Mouse (Mus musculus): Measurements from ENCODE around the gene Hebp1.

Gene Hebp1

DNA sequence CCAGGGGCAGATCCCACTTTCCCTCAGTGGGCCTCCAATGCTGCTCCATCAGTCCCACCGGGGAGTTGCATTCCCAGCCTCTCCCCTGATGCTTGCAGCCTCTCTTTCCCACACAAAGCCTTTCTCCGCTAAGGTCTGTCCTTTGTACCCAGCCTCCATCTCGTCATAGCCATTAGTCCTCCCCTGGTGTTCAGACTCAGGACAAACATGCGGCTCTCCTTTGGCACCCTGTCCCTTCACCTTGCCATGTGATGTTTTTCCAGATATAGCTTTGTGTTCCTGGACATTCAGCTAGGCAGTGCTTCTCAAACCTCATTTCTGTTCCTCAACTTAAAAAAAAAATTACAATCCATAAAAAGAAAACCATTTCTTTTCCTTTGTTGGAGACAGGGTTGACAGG is 39.3 kb downstream of the Hebp1 start:
- DNase-seq: no peak

DNA sequence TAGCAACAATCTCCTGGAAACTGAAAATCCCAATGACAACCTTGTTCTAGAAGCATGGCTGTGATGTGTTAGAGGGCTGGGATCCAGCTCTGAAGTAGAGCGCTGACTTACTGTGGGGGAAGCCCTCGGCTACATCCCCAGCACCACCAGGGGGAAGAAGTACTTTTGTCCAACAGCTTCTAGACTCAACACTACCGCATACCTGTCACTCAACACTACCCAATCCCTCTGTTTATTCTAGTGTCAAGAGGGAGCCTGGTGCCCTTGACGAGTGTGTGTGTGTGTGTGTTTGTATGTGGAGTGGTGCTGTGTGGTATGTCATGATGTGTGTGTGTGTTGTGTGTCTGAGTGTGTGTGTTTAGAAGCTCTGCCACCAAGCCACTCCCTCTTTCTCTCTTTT is 40.3 kb downstream of the Hebp1 start:
- no peak for DNase-seq

DNA sequence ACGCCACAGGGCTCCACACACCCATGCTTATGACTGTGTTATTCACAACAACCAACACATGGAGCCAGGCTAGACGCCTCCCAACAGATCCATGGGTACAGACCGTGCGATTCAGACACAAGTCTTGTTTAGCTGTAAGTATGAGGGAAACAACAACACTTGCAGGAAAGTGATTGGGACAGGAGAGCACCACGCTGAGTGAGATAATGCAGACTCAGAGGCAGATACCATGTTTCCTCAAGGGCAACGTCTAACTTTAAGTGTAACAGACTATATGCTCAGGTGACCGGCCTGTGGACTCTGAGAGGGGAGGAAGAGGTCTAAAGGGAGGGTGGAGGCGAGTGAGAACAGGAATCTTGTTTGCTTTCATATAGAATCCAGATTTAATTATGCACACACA is 41.2 kb downstream of the Hebp1 start:
- no peak for DNase-seq

DNA sequence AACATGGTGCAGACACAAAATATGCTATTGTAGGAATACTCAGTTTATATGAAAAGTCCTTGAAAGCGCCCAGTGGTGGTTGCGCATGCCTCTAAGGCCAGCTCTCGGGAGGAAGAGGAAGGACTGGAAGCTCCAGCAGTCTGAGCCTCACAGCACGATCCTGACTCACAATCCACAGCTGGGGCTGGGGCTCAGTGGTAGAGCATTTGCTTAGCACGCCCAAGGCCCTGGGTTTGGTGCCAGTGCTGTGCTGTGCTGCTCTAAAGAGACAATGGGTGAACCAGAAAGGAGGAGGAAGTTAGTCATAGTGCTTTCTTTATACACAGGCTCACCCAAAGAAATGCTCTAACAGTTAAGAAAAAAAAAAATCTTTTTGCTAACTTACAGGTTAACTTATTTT is 44.1 kb downstream of the Hebp1 start:
- DNase-seq: no peak

DNA sequence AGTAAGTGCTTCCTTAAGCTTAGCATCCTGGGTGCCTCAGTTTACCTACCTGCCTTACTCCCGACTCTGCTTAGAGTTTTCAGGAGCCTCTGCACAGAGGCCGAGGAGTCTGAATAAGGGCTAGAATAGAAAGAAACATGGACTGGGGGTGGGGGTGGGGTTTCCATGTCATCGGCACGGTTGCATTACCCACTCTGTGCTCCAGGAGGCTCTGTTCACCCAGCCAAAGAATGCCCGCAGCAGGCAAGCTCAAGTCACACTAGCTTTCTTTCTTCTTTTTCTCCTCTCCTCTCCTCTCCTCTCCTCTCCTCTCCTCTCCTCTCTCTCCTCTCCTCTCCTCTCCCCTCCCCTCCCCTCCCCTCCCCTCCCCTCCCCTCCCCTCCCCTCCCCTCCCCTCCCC is 47.5 kb downstream of the Hebp1 start:
- no peak for DNase-seq

DNA sequence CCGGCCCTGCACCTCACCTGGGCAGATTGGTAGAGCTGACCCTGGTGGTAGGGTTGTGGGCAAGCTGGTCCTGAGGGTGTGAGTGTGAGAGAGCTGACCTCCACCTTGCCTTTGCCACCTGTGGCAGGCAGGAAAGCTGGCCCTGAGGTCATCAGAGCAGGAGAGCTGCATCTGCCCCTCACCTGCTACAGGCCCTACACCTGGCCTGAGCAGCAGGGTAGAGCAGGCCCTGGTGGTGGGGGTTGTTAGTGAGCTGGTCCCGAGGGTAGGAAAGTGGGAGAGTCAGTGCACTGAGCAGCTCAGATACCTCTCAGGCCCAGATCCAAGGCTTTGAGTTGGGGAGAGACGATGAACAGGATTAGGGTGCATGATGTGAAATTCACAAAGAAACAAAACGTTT is 48.1 kb downstream of the Hebp1 start:
- no peak for DNase-seq

DNA sequence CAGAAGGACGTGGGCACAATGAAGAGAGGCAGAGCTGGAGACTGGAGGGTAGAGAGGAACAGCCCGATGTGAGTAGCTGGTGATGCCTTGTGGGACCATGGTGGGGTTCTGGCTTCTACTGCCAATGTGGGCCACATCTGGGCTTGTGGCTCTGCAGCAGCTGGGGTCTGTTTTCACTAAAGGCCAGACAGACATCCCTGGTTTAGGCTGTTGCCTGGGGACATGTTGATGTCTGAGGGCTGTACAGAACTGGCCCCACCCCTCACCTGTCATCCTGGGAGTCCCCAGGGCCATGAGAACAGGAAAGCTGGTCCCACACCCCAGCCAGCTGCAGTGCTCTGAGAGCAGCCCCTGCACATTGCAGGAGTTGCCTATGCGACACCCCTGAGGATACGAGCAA is 48.6 kb downstream of the Hebp1 start:
- no peak for DNase-seq

DNA sequence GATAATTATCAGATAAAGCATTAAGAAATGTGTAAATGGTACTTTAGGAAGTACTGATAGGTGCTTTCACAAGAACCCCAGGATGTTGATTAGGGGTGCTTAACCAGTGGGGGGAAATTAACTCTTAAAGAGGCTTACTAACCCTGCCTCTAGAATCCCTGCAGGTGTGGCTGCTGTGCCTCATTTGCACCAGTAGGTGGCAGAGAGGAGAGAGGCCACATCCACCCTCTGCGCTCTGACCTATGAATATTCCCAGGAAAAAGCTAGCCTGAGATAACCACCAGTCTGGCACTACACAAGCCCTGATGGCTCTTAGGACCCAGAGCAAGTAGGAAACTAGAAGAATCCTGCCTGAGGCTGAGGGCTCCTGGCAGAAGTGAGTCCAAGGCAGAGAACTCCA is 49.3 kb downstream of the Hebp1 start:
- DNase-seq: peak; percentile 19

DNA sequence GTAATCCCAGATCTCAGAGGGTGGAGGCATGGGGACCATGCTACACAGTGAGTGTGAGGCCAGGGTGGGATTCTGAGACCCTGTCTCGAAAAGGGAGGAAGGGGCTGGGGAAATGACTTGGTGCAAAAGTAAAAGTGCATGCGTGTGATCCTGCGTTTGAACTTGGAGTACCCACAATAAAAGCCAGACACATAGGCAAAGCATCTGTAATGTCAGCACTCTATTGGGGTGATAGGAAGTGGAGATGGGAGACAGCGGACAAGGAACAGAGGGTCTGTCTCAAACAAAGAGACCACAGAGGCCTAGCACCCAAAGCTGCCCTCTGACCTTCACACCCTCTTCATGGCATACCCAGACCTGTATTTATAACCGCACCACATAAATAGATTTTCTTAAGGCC is 51.8 kb downstream of the Hebp1 start:
- DNase-seq: no peak

DNA sequence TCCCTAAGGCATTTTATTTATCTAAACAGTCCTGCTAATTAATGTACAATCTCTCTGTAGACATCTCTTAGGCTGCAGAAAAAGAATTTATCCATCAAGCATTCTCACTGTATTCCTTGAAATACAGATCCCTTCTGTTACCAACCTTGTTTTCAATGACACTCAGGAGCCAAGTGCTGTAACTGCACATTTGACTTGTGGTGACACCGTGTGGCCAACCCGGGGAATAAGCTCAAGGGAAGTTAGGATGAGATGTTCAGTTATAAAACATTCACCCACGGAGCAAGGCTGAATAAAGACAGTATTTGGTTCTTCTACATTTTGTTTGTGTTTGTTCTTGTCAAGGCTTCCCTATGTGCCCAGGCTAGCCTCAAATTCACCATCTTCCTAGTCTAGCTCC is 53.3 kb downstream of the Hebp1 start:
- DNase-seq: peak; percentile 26

DNA sequence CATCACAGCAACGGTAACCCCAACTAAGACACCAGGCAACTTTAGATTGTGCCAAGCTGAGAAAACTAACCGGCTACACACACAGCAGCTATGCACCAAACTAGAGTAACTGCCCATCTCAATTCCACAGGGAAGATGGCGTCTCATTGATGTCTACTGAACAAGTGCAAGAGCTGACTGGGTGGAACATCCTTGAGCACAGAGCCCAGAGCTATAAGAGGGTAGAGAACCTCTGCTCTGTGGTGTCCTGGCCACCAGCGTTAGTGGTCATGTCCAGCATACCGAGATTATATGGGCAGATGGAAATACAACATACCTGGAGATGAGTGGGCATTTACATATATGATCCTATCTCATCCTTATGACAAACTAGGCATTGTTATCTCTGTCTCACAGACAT is 54.7 kb downstream of the Hebp1 start:
- no peak for DNase-seq

DNA sequence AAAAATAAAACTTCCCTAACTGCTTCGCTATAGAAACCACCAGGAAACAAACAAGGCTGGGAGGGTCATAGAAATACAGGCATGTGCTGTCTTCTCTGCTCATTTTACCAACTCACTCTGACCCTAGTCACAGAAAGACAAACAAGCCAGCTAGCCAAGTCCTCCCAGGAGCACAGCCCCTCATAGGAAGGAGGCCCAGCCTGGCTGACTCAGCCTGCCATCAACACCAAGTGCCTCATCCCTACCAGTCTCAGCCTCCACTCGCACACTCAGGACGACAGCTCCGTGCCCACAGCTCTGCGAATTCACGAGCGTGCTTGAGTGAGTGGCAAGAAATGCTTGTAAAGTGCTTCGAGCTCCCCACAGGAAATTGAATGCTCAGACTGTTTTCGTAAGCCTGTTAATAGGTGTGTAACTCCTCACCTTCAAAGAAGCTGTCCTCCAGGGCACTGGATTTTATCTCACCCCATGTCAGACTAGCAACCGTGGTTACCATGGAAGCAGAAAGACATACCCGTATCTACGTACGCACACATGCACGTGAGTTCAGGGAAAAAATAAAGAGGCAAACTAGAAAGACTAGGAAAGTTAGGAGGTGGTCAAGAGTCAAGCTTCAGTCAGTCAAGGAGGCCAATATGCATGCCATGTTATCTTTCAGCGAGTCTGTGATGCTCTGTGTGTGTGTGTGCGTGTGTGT is 56.2 kb downstream of the Hebp1 start:
- no peak for DNase-seq

DNA sequence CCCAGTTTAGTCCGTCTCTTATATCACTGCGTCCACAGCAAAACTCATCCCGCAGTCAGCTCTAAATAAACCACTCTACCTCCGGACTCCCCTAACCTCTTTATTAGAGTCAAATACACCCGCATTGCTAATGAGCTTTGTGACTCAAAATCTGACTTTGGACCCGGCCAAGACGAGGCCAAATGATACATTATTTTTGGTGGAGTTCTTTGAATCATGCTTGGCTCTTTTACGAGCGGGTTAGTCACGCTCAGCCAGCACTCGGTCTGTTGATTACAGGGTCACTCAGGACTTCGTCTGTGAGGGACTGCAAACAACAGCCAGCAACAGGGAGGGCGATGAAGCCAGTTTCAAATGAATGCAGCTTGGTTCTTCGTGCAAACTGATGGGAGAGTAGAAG is 59.1 kb downstream of the Hebp1 start:
- DNase-seq: no peak

DNA sequence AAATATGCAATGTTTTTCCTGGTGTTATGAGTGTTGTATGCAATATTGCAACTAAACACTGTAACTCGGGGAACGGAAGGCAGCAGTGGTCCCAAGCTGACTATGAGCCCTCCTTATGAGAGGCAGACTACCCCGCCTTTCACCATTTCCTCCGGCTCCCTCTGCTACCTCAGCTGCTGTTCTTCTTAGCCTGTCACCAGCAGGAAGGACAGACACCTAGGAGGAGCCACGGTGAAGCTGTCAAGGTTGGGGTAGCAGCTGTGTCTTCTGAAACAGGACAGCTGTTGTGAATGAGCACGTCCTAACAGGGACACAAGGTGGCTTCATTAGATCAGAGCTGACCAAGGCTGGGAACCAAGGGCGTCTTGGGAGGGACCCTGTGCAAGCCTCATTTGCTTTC is 59.6 kb downstream of the Hebp1 start:
- no peak for DNase-seq

DNA sequence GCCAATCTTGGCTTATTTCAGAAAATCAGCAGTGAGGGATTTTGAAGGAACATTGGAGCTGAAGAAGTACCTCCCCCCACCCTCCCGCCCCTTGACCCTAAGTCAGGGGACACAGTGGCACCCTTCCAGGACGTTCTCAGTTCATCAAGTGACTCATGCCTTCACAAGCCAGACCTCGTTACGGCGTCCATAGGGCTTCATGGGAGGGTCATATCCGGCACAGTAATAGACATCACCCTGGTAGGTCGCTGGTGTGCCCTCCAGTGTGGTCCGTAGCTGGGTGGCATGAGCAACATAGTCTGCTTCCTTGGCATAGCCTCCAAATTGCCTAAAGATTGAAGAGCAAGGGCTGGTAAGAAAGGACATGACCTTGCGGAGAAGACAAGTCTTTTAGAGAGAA is 60.1 kb downstream of the Hebp1 start:
- no peak for DNase-seq

DNA sequence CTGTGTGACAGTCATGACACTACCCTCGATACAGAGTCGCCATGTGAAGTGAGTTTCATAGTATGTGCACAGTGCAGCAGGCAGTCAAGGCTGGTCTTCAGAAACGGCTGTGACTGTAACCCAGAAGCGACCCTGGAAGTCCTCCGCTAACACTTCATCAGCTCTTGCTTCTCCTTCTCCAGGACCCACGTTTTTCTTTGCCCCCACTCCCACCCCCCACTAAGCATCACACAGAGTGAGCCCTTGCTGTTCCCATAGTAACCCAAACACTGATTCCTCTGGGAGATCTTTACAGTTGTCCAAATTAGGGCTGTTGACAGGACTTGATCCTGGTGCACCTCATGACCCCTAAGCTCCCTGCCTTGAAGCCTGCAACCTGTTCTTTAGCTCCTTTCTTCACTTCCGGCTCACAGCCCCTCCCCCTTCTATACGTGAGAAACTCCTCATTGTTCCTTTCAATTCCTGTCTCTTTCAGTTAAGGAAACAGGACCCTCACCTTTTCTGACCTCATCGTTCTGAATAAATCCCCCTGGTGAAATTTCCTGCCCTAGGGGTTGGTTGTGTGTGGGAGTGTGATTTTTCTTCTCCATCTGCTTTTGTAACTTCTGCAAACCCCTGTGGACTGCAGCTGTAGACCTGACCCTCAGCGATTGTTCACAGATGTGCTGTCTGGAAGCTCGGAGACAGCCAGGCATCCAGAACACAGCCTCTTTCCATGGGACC is 61.2 kb downstream of the Hebp1 start:
- DNase-seq: no peak

DNA sequence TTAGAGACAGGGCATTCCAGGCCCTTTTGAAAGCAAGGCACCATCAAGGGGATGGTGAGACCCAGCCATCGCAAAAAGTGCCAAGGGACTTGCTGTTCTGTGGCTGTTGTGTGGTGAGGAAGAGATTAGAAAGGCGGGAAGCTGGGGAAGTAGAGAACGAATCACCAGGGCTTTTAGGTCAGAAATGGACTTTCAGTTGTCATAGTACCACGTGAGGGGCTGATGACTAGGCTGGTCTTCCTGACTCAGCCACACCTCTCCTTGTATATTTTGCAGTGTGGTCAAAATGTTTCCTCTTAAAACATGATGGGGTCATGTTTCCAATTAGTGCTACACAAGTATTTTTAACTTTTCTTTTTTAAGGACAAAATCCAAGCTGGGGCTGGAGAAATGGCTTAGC is 62.1 kb downstream of the Hebp1 start:
- DNase-seq: no peak

DNA sequence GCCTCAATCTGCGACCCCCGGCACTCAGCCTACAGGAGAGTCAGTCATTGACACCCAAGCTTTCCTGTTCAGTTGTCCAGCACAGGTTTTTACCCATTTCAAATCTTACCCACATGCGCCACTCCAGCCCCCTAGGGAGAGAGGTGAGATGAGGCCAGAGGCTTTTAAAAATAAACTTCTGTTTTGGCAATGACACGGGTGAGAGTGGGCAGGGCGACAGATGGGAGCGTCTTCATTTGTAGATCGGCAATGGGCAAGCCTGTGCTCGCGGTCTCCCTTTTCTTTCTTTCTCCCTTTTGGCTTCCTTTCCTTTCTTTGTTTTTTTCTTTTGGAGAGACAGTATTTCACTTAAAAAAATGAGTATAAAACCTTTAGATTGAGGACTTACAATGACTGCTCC is 64.3 kb downstream of the Hebp1 start:
- no peak for DNase-seq

DNA sequence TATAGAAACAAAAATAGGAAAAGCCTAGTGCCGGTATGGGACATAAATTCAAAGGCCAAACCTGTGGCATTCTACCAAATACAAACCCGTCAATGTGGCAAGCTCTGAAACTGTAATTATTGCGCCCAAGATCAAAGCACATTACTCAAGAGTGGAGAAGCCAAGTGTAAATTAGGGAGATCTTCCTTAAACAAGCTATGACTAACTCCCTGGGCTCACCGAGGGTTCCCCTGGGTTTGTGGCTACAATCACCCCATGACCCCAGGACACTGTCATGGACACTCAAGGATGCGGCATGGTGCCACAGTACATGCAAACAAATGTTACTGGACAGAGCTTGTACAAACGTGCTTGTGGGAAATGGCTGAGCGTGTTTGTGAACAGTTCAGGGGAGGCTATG is 64.7 kb downstream of the Hebp1 start:
- DNase-seq: no peak

DNA sequence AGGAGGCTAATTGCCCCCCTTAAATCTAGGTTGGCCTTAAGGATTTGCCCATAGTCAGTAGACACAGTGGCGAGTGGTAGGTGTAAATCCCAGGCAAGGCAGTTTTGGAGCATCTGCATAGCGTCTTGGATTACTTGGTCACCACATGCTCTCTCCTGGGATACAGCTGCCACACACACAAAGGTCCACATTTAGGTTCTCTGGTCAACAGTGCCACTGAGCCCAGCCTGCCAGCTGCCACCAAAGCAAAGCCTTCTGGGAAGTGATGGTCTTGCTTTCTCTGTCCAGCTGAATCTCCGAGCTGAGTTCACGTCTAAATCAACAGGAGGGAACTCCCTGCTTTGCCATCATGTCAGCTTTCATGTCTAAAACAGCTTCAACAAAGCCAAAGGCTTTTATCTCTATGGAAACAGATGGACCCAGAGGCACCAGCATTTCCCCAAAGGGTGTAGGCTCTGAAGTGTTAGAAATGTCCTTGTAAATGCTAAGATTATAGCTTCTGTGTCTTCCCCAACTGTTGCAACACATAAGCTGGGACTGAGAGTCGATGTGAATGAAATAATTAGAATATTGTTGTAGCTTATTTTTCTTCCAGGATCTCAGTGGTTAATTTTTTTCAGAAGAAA is 73.0 kb downstream of the Hebp1 start:
- no peak for DNase-seq

DNA sequence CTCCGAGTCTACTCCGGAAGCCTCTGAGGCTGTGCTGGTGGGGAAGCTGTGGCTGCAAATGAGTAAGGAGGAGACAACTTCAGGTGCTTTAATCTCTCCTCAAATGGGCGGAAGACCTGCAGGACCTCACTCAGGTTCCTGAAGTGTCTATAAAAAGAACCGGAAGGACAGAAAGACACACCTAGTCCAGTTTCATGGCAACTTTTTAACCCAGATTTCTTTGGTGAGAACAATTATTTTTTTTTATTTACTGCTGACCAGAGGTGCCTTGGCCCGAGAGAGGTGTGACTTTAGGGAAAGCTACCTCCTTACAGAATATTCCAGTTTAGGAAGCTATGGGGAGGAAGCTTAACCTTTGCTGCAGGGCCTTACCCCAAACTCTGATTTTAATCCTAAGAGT is 79.6 kb downstream of the Hebp1 start, which contains the start of gene Gprc5d:
Gene Gprc5d, minus strand, starts transcription at position 101 of the 400 bp plus-strand sequence.
- DNase-seq: no peak

DNA sequence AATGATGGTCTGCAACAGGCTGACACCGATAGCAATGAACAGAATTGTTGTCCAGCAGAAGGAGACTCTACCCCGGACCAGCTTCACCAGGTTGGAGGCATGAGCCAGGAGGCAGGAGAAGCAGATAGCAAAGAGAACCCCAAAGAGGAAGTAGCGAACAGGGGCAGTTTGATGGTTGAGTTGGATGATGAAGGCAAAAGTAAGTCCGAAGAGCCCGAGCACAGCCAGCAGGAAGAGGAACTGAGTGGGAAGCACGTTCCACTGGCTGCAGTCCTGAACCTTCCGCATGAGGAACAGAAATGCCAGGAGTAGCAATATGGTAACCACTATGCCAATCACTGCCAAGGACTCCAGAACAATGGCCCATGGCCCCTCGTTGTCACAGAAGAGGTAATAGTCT is 81.3 kb downstream of the Hebp1 start:
- no peak for DNase-seq

DNA sequence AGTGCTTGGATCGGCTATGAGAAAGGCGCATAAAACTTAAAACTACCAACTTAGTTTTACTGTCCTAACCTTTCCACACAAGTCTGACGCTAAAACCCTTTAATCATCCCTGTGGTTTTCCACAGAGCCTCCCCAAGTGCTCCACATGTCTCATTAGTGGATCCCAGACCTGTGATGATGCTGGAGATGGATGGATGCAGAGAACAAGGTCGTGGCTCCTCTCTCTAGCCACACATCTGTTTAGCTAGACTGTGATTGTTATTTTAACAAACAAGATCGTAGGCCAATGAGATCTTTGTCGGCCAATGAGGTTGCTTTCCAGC is 84.7 kb downstream of the Hebp1 start:
- no peak for DNase-seq

DNA sequence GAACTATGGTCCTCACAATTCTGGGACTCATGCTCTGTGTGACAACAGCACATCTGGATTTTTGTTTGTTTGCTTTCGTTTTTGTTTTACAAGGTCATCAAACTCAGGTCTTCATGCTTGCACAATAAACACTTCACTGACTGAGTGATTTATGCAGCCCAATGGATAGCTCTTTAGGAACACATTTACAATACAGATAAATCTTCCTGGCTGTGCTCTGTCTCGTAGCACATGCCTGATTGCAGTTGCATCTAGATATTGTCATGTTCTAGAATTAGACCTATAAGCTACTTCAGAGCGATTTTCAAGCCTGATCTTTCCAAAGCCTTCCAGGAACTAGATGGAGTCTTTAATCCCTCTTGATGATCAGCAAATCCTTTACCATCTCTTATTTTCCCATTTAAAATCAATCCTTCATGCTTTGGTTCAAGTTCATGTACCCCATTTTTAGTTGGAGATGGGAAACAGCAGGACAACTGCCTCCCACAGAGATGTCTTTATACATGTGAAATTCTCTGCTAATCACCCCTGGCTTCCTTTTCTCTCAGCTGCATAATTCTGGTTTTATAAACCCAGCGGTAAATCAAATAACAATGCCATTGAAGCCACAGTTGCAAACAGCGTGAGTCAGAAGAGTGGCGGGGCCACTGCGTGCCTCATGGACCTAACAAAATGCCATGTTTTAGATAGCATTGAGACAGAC is 85.3 kb downstream of the Hebp1 start:
- no peak for DNase-seq
